Mouse (Mus musculus): ENCODE data around the gene Zswim4. TPM values are rescaled to one million over a fixed set of nuclear protein-coding genes. Genes with fewer than 3 reads are reported as not detected.
A peak's percentile ranks its signal among the peaks of the same experiment; 100 is the strongest.

The Zswim4 gene
- total RNA-seq, 1 experiment, result 22.1 TPM

GRCm38 (mm10) chr8:84202938-84203917 is 33.6 kb downstream of the Zswim4 start:
- Histone ChIP-seq H3K9ac (ENCODE audit: insufficient read depth, low read depth, low read length, poor library complexity, severe bottlenecking) (peak overlapping the region; percentile 71), H3K4me1 (ENCODE audit: control insufficient read depth in 2 of 2, insufficient read depth in 2 of 2, low read length in 2 of 2, poor library complexity in 1 of 2) (peaks cover 3 to 29% of the 10 kb centered on the region in 2 experiments; a peak in 2 of 4 replicates), H3K9me3 (ENCODE audit: control insufficient read depth, insufficient read depth, low read depth, low read length) (no peaks in the 10 kb centered on the region), H3K27ac (ENCODE audit: insufficient read depth, low read depth, low read length, poor library complexity, severe bottlenecking) (peak overlapping the region; percentile 20; the same call in 1 of the 2 replicates), H3K4me3 (ENCODE audit: insufficient read depth in 1 of 2, low read depth in 1 of 2, low read length in 2 of 2, poor library complexity in 1 of 2, severe bottlenecking in 1 of 2) (peak overlapping the region; percentile 64 to 73), H3K36me3 (ENCODE audit: control insufficient read depth, insufficient read depth, low read length, poor library complexity, severe bottlenecking) (no peaks in the 10 kb centered on the region; the same call in 1 of the 2 replicates)
- DNase-seq (ENCODE audit: low read depth, low spot score), result no peak
- no peak for TF ChIP-seq HCFC1 (IDR thresholded peaks at IDR 0.05; ENCODE audit: borderline replicate concordance, insufficient read depth, low read length)
- TF ChIP-seq ZC3H11A (IDR thresholded peaks at IDR 0.05; ENCODE audit: borderline replicate concordance, low read depth, low read length), result no peak
- no peak for TF ChIP-seq MAFK (IDR thresholded peaks at IDR 0.05; ENCODE audit: insufficient read depth, low read depth, low read length)
- no peak for TF ChIP-seq ZNF384 (IDR thresholded peaks at IDR 0.05; ENCODE audit: low read depth, low read length)
- TF ChIP-seq CHD2 (IDR thresholded peaks at IDR 0.05; ENCODE audit: low read depth, low read length), result no peak
- in situ Hi-C loops (cut with MboI; ENCODE audit: low sequenced_read_pairs in 2 of 2, unreplicated experiment in 2 of 2), result no loop called here

GRCm38 (mm10) chr8:84202466-84202865 is 34.4 kb downstream of the Zswim4 start:
- no peak for TF ChIP-seq CHD2 (IDR thresholded peaks at IDR 0.05; ENCODE audit: low read depth, low read length)
- in situ Hi-C loops (cut with MboI; ENCODE audit: low sequenced_read_pairs in 2 of 2, unreplicated experiment in 2 of 2), result no loop called here
- Histone ChIP-seq H3K36me3 (ENCODE audit: control insufficient read depth, insufficient read depth, low read length, poor library complexity, severe bottlenecking) (no peaks in the 10 kb centered on the region; the same call in 1 of the 2 replicates), H3K9me3 (ENCODE audit: control insufficient read depth, insufficient read depth, low read depth, low read length) (no peaks in the 10 kb centered on the region), H3K4me3 (ENCODE audit: insufficient read depth in 1 of 2, low read depth in 1 of 2, low read length in 2 of 2, poor library complexity in 1 of 2, severe bottlenecking in 1 of 2) (peak overlapping the region; percentile 64 to 73; a peak in 2 of 4 replicates), H3K27ac (ENCODE audit: insufficient read depth, low read depth, low read length, poor library complexity, severe bottlenecking) (no peak overlapping the region), H3K4me1 (ENCODE audit: control insufficient read depth in 2 of 2, insufficient read depth in 2 of 2, low read length in 2 of 2, poor library complexity in 1 of 2) (peaks cover 3 to 28% of the 10 kb centered on the region in 2 experiments; a peak in 2 of 4 replicates), H3K9ac (ENCODE audit: insufficient read depth, low read depth, low read length, poor library complexity, severe bottlenecking) (no peak overlapping the region)
- no peak for DNase-seq (ENCODE audit: low read depth, low spot score)

DNA sequence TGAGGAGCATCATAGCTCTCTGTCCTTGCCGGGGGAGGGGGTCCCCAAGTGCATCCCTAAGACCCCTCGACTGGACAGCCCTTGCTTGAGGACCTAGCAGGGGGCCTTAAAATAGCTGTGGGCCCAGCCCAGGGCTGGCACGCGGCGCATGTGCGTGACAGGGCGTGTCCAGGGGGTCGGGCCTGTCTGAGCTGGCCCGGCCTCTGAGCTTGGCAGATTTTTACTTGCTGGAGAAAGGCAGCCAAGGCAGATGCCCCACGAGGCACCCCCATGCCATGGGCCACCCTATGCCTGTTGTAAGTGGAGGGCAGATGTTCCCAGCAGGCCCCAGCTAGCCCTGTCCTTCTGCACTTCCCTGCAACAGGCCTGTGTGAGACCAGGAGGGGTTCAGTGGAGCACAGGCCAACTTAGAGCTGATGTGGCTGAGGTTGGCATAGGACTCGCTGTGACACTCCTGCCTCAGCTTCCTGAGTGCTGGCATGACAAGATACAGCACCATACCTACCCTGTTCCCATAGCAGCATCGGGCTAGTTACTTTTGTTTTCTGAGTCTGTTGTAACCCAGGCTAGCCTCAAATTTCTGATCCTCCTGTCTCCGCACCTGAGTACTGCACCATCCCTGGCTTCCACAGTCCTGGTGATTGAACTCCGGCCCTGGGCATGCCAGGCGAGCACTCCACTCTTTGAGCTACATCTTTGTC is 35.2 kb downstream of the Zswim4 start:
- H3K4me3 ChIP-seq (ENCODE audit: insufficient read depth in 1 of 2, low read depth in 1 of 2, low read length in 2 of 2, poor library complexity in 1 of 2, severe bottlenecking in 1 of 2), result peak overlapping the region; percentile 64 to 73
- peak overlapping the region; percentile 28; the same call in 1 of the 2 replicates for H3K27ac ChIP-seq (ENCODE audit: insufficient read depth, low read depth, low read length, poor library complexity, severe bottlenecking)
- peak overlapping the region; percentile 84 for H3K9ac ChIP-seq (ENCODE audit: insufficient read depth, low read depth, low read length, poor library complexity, severe bottlenecking)
- TF ChIP-seq CHD2 (IDR thresholded peaks at IDR 0.05; ENCODE audit: low read depth, low read length) (no peak), HCFC1 (IDR thresholded peaks at IDR 0.05; ENCODE audit: borderline replicate concordance, insufficient read depth, low read length) (no peak), MAFK (IDR thresholded peaks at IDR 0.05; ENCODE audit: insufficient read depth, low read depth, low read length) (no peak), ZC3H11A (IDR thresholded peaks at IDR 0.05; ENCODE audit: borderline replicate concordance, low read depth, low read length) (no peak), ZNF384 (IDR thresholded peaks at IDR 0.05; ENCODE audit: low read depth, low read length) (no peak)
- no peaks in the 10 kb centered on the region; the same call in 1 of the 2 replicates for H3K36me3 ChIP-seq (ENCODE audit: control insufficient read depth, insufficient read depth, low read length, poor library complexity, severe bottlenecking)
- DNase-seq (ENCODE audit: low read depth, low spot score), result no peak
- in situ Hi-C loops (cut with MboI; ENCODE audit: low sequenced_read_pairs in 2 of 2, unreplicated experiment in 2 of 2), result no loop called here
- peaks cover 3 to 28% of the 10 kb centered on the region in 2 experiments; a peak in 2 of 4 replicates for H3K4me1 ChIP-seq (ENCODE audit: control insufficient read depth in 2 of 2, insufficient read depth in 2 of 2, low read length in 2 of 2, poor library complexity in 1 of 2)
- H3K9me3 ChIP-seq (ENCODE audit: control insufficient read depth, insufficient read depth, low read depth, low read length), result no peaks in the 10 kb centered on the region

- Histone ChIP-seq H3K4me1 (ENCODE audit: control insufficient read depth in 2 of 2, insufficient read depth in 2 of 2, low read length in 2 of 2, poor library complexity in 1 of 2) (peaks cover 4 to 28% of the 10 kb centered on the region in 2 experiments; a peak in 2 of 4 replicates), H3K9me3 (ENCODE audit: control insufficient read depth, insufficient read depth, low read depth, low read length) (no peaks in the 10 kb centered on the region), H3K27ac (ENCODE audit: insufficient read depth, low read depth, low read length, poor library complexity, severe bottlenecking) (peak overlapping the region; percentile 28), H3K4me3 (ENCODE audit: insufficient read depth in 1 of 2, low read depth in 1 of 2, low read length in 2 of 2, poor library complexity in 1 of 2, severe bottlenecking in 1 of 2) (peak overlapping the region; percentile 64 to 73), H3K36me3 (ENCODE audit: control insufficient read depth, insufficient read depth, low read length, poor library complexity, severe bottlenecking) (no peaks in the 10 kb centered on the region; the same call in 1 of the 2 replicates), H3K9ac (ENCODE audit: insufficient read depth, low read depth, low read length, poor library complexity, severe bottlenecking) (peak overlapping the region; percentile 84)
- DNase-seq (ENCODE audit: low read depth, low spot score), result no peak
- TF ChIP-seq MAFK (IDR thresholded peaks at IDR 0.05; ENCODE audit: insufficient read depth, low read depth, low read length), result no peak
- TF ChIP-seq HCFC1 (IDR thresholded peaks at IDR 0.05; ENCODE audit: borderline replicate concordance, insufficient read depth, low read length), result no peak
- TF ChIP-seq CHD2 (IDR thresholded peaks at IDR 0.05; ENCODE audit: low read depth, low read length), result no peak
- no peak for TF ChIP-seq ZC3H11A (IDR thresholded peaks at IDR 0.05; ENCODE audit: borderline replicate concordance, low read depth, low read length)
- TF ChIP-seq ZNF384 (IDR thresholded peaks at IDR 0.05; ENCODE audit: low read depth, low read length), result no peak
- in situ Hi-C loops (cut with MboI; ENCODE audit: low sequenced_read_pairs in 2 of 2, unreplicated experiment in 2 of 2), result no loop called here
Observed at GRCm38 (mm10) chr8:84200652-84201544, 36.0 kb downstream of the Zswim4 start.

Data from ES-E14 (cell line).